8 mouse cellular contexts compared by ENCODE assay signal in the genomic region with DNA sequence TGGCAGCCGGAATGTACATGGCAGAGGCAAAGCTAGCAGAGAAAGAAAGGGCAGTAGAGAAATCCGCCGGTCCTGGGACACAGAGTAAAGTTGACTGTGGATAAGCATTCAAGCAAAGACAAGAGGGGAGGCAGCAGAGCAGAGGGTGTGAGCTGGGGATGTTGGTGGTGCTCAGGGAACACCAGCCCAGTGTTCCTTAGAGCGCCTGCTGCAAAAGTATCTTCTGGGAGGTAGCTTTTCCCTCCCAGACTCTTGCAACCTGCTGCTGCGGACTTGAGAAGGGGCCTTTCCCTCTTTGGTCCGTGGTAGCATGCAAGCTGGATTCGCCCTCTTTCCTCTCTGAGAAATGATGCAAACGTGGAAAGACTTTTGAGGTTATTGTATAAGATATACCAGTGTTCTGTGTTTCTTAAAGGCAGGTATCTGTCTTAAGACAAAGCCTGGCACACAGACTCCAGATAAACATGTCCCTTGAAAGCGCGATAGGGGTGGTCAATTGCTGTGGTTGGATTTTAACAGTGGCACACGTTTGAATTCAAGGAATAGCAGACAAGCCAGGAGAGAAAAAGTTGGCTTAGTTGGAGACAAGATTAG. TPM values are rescaled to one million over a fixed set of nuclear protein-coding genes. Genes with fewer than 3 reads are reported as not detected.
DNase-seq lines count a peak whose midpoint lies in the region; ATAC-seq and TF ChIP-seq lines count a peak whose summit lies in the region.
"Had no signal": no experiment of that assay in that cellular context is flagged by ENCODE, and none has a peak within 500 bp of the region (broad histone marks: within the 10 kb centered on the region; RNA-seq: fewer than 3 reads in every experiment).

No protein-coding gene starts in this region.

- H3K9me3 ChIP-seq in limb, embryonic 11.5 days (ENCODE audit: control insufficient read depth, low read length), result no peaks in the 10 kb centered on the region

- H3K27ac ChIP-seq in embryonic fibroblast, embryonic 13.5 days (ENCODE audit: insufficient read depth, low read length), result no peak overlapping the region
- no peak overlapping the region for H3K27ac ChIP-seq in limb, embryonic 11.5 days (replicated peaks; ENCODE audit: low read depth, low read length)
- H3K27ac ChIP-seq in small intestine, adult 2 months (ENCODE audit: insufficient read depth, low read depth, low read length), result no peak overlapping the region

- ATAC-seq in limb, embryonic 11.5 days (ENCODE audit: insufficient number of reproducible peaks, low FRiP score, low TSS enrichment, low read depth), result 0 out of 2 replicates have a peak, but pooled peaks have one; percentile 1

- no peak for DNase-seq in lung, adult 2 months
- DNase-seq in lung, postnatal 25 days (ENCODE audit: low spot score), result no peak
- peak; percentile 23 for DNase-seq in limb, embryonic 11.5 days (ENCODE audit: low spot score)
- no peak for DNase-seq in gastrocnemius, postnatal 14 days
- no peak for DNase-seq in gastrocnemius, adult 8-10 months (ENCODE audit: low spot score in 2 of 2)

- no peaks in the 10 kb centered on the region for H3K27me3 ChIP-seq in limb, embryonic 11.5 days (ENCODE audit: control insufficient read depth, insufficient read depth, low read length)
- no peaks in the 10 kb centered on the region for H3K27me3 ChIP-seq in small intestine, adult 2 months (ENCODE audit: control insufficient read depth, insufficient read depth, low read length)

- H3K9ac ChIP-seq in limb, embryonic 11.5 days (ENCODE audit: low read length), result peak overlapping the region; percentile 43; the same call in 1 of the 2 replicates

- peak overlapping the region; percentile 64 for H3K4me3 ChIP-seq in lung, adult 2 months (replicated peaks; ENCODE audit: extremely low read depth, low read depth, low read length)
- H3K4me3 ChIP-seq in embryonic fibroblast, embryonic 13.5 days (ENCODE audit: insufficient read depth, low read length), result peak overlapping the region; percentile 70
- H3K4me3 ChIP-seq in limb, embryonic 11.5 days (ENCODE audit: low read depth, low read length), result peak overlapping the region; percentile 74
- peak overlapping the region; percentile 81 for H3K4me3 ChIP-seq in small intestine, adult 2 months (ENCODE audit: low read depth, low read length)

- intact Hi-C loops in gastrocnemius, postnatal 14 days (cut with DNase I; ENCODE audit: low total_unique reads), result no loop called here

- no peak for TF ChIP-seq POLR2A in lung, adult 2 months (IDR thresholded peaks at IDR 0.05; ENCODE audit: borderline replicate concordance, extremely low read depth, low read depth, low read length)
- TF ChIP-seq POLR2A in embryonic fibroblast, embryonic 13.5 days (IDR thresholded peaks at IDR 0.05; ENCODE audit: low read depth, low read length), result no peak
- TF ChIP-seq POLR2A in small intestine, adult 2 months (IDR thresholded peaks at IDR 0.05; ENCODE audit: low read depth, low read length), result no peak

- no peaks in the 10 kb centered on the region for H3K36me3 ChIP-seq in limb, embryonic 11.5 days (ENCODE audit: control insufficient read depth, insufficient read depth, low read length)
- no peaks in the 10 kb centered on the region for H3K36me3 ChIP-seq in small intestine, adult 2 months (ENCODE audit: control insufficient read depth, insufficient read depth, low read length)

- WGBS in lung, adult 2 months, result 40% methylated on average over 11 of the region's 11 CpGs
- WGBS in limb, embryonic 11.5 days, result 42% methylated on average over 11 of the region's 11 CpGs
- 19% methylated on average over 11 of the region's 11 CpGs for WGBS in small intestine, adult 2 months

- no peaks in the 10 kb centered on the region; the same call in 1 of the 2 replicates for H3K4me1 ChIP-seq in lung, adult 2 months (ENCODE audit: control insufficient read depth, insufficient read depth, low read length)
- no peaks in the 10 kb centered on the region for H3K4me1 ChIP-seq in embryonic fibroblast, embryonic 13.5 days (ENCODE audit: control insufficient read depth, insufficient read depth, low read length)
- H3K4me1 ChIP-seq in limb, embryonic 11.5 days (ENCODE audit: control insufficient read depth, insufficient read depth, low read length), result no peaks in the 10 kb centered on the region
- H3K4me1 ChIP-seq in small intestine, adult 2 months (ENCODE audit: control insufficient read depth, insufficient read depth, insufficient read length, low read length), result peaks cover 21% of the 10 kb centered on the region

- peak overlapping the region; percentile 84 for H3K4me2 ChIP-seq in limb, embryonic 11.5 days (ENCODE audit: low read depth, severe bottlenecking)

- no peak for TF ChIP-seq CTCF in lung, adult 2 months (IDR thresholded peaks at IDR 0.05; ENCODE audit: insufficient read depth, low read length)
- TF ChIP-seq CTCF in embryonic fibroblast, embryonic 13.5 days (IDR thresholded peaks at IDR 0.05; ENCODE audit: borderline replicate concordance, insufficient read depth, low read length), result no peak
- no peak for TF ChIP-seq CTCF in small intestine, adult 2 months (IDR thresholded peaks at IDR 0.05; ENCODE audit: extremely low read depth, insufficient read length, insufficient replicate concordance, low read depth, low read length)

RNA-seq across cellular contexts. Expression of a gene that starts 14.3 kb away (rescaled TPM):
- 8.7 and 13.1 TPM in 2 replicates for polyA plus RNA-seq in lung, adult 2 months (2012; rRNA removed)
- 23.3 and 30.6 TPM in 2 replicates for polyA plus RNA-seq in embryonic fibroblast, embryonic 13.5 days (2011; ENCODE audit: insufficient read length, low read depth, missing spikeins)
- polyA plus RNA-seq in limb, embryonic 11.5 days (2014; fragmentation: Nextera tagmentation; extraction: Ambion mirVana), result 50.9 and 57.5 TPM in 2 replicates
- 3.2 and 5.5 TPM in 2 replicates for polyA plus RNA-seq in small intestine, adult 2 months (2012; rRNA removed)
- total RNA-seq in gastrocnemius, postnatal 14 days (2021), result 1 to 10 TPM; 6.8 to 7.0 TPM
- total RNA-seq in gastrocnemius, adult 8-10 months (2022), result 1 to 10 TPM; 7.2 to 10.0 (median 8.5) TPM

RNA-seq across cellular contexts. Expression of a gene that starts 15.4 kb away (rescaled TPM):
- polyA plus RNA-seq in lung, adult 2 months (2012; rRNA removed), result 19.8 and 54.0 TPM in 2 replicates
- polyA plus RNA-seq in embryonic fibroblast, embryonic 13.5 days (2011; ENCODE audit: insufficient read length, low read depth, missing spikeins), result 20.6 and 24.4 TPM in 2 replicates
- polyA plus RNA-seq in limb, embryonic 11.5 days (2014; fragmentation: Nextera tagmentation; extraction: Ambion mirVana), result 39.7 and 41.8 TPM in 2 replicates
- polyA plus RNA-seq in small intestine, adult 2 months (2012; rRNA removed), result 4.3 and 4.8 TPM in 2 replicates
- 1,000 to 10,000 TPM; 1,399 to 1,520 TPM for total RNA-seq in gastrocnemius, postnatal 14 days (2021)
- 1,000 to 10,000 TPM; 2,927 to 3,255 (median 3,175) TPM for total RNA-seq in gastrocnemius, adult 8-10 months (2022)

RNA-seq across cellular contexts. Expression of a gene that starts 57.6 kb away (rescaled TPM):
- polyA plus RNA-seq in lung, adult 2 months (2012; rRNA removed), result 32.0 and 40.0 TPM in 2 replicates
- polyA plus RNA-seq in embryonic fibroblast, embryonic 13.5 days (2011; ENCODE audit: insufficient read length, low read depth, missing spikeins), result 26.8 and 31.5 TPM in 2 replicates
- 47.1 and 47.2 TPM in 2 replicates for polyA plus RNA-seq in limb, embryonic 11.5 days (2014; fragmentation: Nextera tagmentation; extraction: Ambion mirVana)
- 15.8 and 27.3 TPM in 2 replicates for polyA plus RNA-seq in small intestine, adult 2 months (2012; rRNA removed)
- total RNA-seq in gastrocnemius, postnatal 14 days (2021), result 100 to 1,000 TPM; 146 to 157 TPM
- total RNA-seq in gastrocnemius, adult 8-10 months (2022), result 100 to 1,000 TPM; 123 to 141 (median 129) TPM

RNA-seq across cellular contexts. Expression of a gene that starts 59.2 kb away (rescaled TPM):
- polyA plus RNA-seq in lung, adult 2 months (2012; rRNA removed), result 4.9 and 5.0 TPM in 2 replicates
- polyA plus RNA-seq in embryonic fibroblast, embryonic 13.5 days (2011; ENCODE audit: insufficient read length, low read depth, missing spikeins), result 0.18 and 0.22 TPM in 2 replicates
- polyA plus RNA-seq in limb, embryonic 11.5 days (2014; fragmentation: Nextera tagmentation; extraction: Ambion mirVana), result 0.40 and 0.70 TPM in 2 replicates
- polyA plus RNA-seq in small intestine, adult 2 months (2012; rRNA removed), result 0.22 and 0.43 TPM in 2 replicates
- total RNA-seq in gastrocnemius, postnatal 14 days (2021), result not detected
- total RNA-seq in gastrocnemius, adult 8-10 months (2022), result not detected
- total RNA-seq: neutrophil, adult 5-6 weeks had no signal
